Mouse (Mus musculus): ENCODE measurements around the gene Slc5a4a.

DNA sequence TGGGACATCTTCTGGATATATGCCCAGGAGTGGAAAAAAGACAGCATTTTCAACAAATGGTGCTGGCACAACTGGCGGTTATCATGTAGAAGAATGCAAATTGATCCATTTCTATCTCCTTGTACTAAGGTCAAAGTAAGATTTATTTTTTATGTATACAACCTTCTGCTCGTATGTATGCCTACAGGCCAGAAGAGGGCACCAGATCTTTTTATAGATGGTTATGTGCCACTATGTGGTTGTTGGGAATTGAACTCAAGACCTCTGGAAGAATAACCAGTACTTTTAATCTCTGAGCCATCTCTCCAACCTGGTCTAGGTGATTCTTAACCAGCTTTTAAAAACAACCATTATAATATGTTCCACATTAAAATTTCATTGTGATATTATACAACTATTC, 10.9 kb upstream of the Slc5a4a start:
- TF ChIP-seq CTCF (IDR thresholded peaks at IDR 0.05; ENCODE audit: borderline replicate concordance, insufficient read depth, low read depth, low read length) (no peak), POLR2A (IDR thresholded peaks at IDR 0.05; ENCODE audit: borderline replicate concordance, insufficient read depth, low read length) (no peak)
